19 mouse cellular contexts compared by ENCODE assay signal in the genomic region with DNA sequence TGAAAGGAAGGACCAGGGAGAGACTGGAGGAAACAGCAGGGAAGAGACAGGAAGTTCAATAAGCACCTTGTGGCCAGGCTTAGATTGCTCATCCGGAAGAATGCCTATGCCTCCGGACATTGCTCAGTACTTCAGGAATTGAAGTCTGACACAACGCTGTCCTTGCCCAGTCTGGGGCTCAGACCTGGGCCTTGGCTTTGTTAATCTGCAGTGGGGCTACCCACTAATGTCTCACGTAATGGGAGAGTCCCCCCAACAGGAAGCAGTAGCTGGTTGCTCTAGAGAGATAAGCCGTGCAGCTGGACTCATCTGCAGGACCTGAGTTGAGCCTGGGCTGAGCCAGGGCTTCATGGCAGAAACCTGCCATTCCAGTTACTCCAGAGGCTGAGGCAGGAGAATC. TPM values are rescaled to one million over a fixed set of nuclear protein-coding genes. Genes with fewer than 3 reads are reported as not detected.
DNase-seq lines count a peak whose midpoint lies in the region; ATAC-seq and TF ChIP-seq lines count a peak whose summit lies in the region.
"Had no signal": no experiment of that assay in that cellular context is flagged by ENCODE, and none has a peak within 500 bp of the region (broad histone marks: within the 10 kb centered on the region; RNA-seq: fewer than 3 reads in every experiment).

No protein-coding gene starts in this region.

- 0 out of 2 replicates have a peak, but pooled peaks cover 11% of the 10 kb centered on the region for H3K9me3 ChIP-seq in heart, embryonic 13.5 days
- peaks cover 13% of the 10 kb centered on the region for H3K9me3 ChIP-seq in midbrain, embryonic 10.5 days (replicated peaks)
- H3K9me3 ChIP-seq in midbrain, postnatal 0 days (ENCODE audit: low read length), result no peaks in the 10 kb centered on the region
- no peaks in the 10 kb centered on the region for H3K9me3 ChIP-seq in liver, embryonic 15.5 days (replicated peaks)
- no peaks in the 10 kb centered on the region; the same call in 1 of the 2 replicates for H3K9me3 ChIP-seq in forebrain, embryonic 11.5 days (ENCODE audit: control insufficient read depth, low read length)

- H3K27ac ChIP-seq in heart, embryonic 13.5 days (replicated peaks), result 0 out of 2 replicates have a peak overlapping the region, but pooled peaks have one; percentile 32
- 0 out of 2 replicates have a peak overlapping the region, but pooled peaks have one; percentile 46 for H3K27ac ChIP-seq in midbrain, embryonic 10.5 days (replicated peaks)
- H3K27ac ChIP-seq in midbrain, postnatal 0 days (ENCODE audit: low read depth, low read length), result no peak overlapping the region
- H3K27ac ChIP-seq in liver, embryonic 15.5 days (replicated peaks), result no peak overlapping the region
- H3K27ac ChIP-seq in forebrain, embryonic 11.5 days (ENCODE audit: low read depth, low read length), result no peak overlapping the region
- H3K27ac ChIP-seq: gastrocnemius, adult 2 months; hindbrain, embryonic 13.5 days; left cerebral cortex, adult 2 months; limb, embryonic 12.5 days had no signal

- no peaks in the 10 kb centered on the region for H3K36me3 ChIP-seq in heart, embryonic 13.5 days
- H3K36me3 ChIP-seq in midbrain, embryonic 10.5 days, result no peaks in the 10 kb centered on the region
- no peaks in the 10 kb centered on the region for H3K36me3 ChIP-seq in midbrain, postnatal 0 days (ENCODE audit: insufficient read depth, low read length)
- no peaks in the 10 kb centered on the region for H3K36me3 ChIP-seq in liver, embryonic 15.5 days (replicated peaks)
- H3K36me3 ChIP-seq in forebrain, embryonic 11.5 days (ENCODE audit: control insufficient read depth, insufficient read depth, low read length), result no peaks in the 10 kb centered on the region
- H3K36me3 ChIP-seq: hindbrain, embryonic 13.5 days; limb, embryonic 12.5 days had no signal

- H3K4me1 ChIP-seq in heart, embryonic 13.5 days, result peaks cover 9% of the 10 kb centered on the region; the same call in 1 of the 2 replicates
- peaks cover 10% of the 10 kb centered on the region; the same call in 1 of the 2 replicates for H3K4me1 ChIP-seq in midbrain, embryonic 10.5 days
- no peaks in the 10 kb centered on the region for H3K4me1 ChIP-seq in midbrain, postnatal 0 days (ENCODE audit: insufficient read depth, low read length)
- H3K4me1 ChIP-seq in liver, embryonic 15.5 days (replicated peaks), result peaks cover 14% of the 10 kb centered on the region
- no peaks in the 10 kb centered on the region for H3K4me1 ChIP-seq in forebrain, embryonic 11.5 days (replicated peaks; ENCODE audit: control insufficient read depth, insufficient read depth, low read length)
- H3K4me1 ChIP-seq: hindbrain, embryonic 13.5 days; limb, embryonic 12.5 days had no signal

- no peak overlapping the region for H3K4me3 ChIP-seq in heart, embryonic 13.5 days
- H3K4me3 ChIP-seq in midbrain, embryonic 10.5 days, result no peak overlapping the region
- H3K4me3 ChIP-seq in midbrain, postnatal 0 days (ENCODE audit: low read depth, low read length), result no peak overlapping the region
- no peak overlapping the region for H3K4me3 ChIP-seq in liver, embryonic 15.5 days (replicated peaks)
- H3K4me3 ChIP-seq in forebrain, embryonic 11.5 days (ENCODE audit: low read depth, low read length), result no peak overlapping the region
- H3K4me3 ChIP-seq: gastrocnemius, adult 2 months; hindbrain, embryonic 13.5 days; left cerebral cortex, adult 2 months; limb, embryonic 12.5 days had no signal

- no peak overlapping the region for H3K9ac ChIP-seq in heart, embryonic 13.5 days
- no peak overlapping the region for H3K9ac ChIP-seq in midbrain, postnatal 0 days (replicated peaks; ENCODE audit: low read length, poor library complexity, severe bottlenecking)
- H3K9ac ChIP-seq in liver, embryonic 15.5 days, result no peak overlapping the region
- no peak overlapping the region for H3K9ac ChIP-seq in forebrain, embryonic 11.5 days (ENCODE audit: low read length)
- H3K9ac ChIP-seq: hindbrain, embryonic 13.5 days; limb, embryonic 12.5 days had no signal

- WGBS in heart, embryonic 13.5 days, result 34% methylated on average over 5 of the region's 5 CpGs
- 70% methylated on average over 5 of the region's 5 CpGs for WGBS in midbrain, embryonic 10.5 days
- 79% methylated on average over 5 of the region's 5 CpGs for WGBS in midbrain, postnatal 0 days
- WGBS in liver, embryonic 15.5 days (ENCODE audit: insufficient replicate concordance), result 10% methylated on average over 5 of the region's 5 CpGs
- 70% methylated on average over 5 of the region's 5 CpGs for WGBS in forebrain, embryonic 11.5 days

- intact Hi-C loops in heart, postnatal 14 days (cut with DNase I), result no loop called here

- ATAC-seq in heart, embryonic 13.5 days (ENCODE audit: extremely low read depth, insufficient number of reproducible peaks, low FRiP score, low TSS enrichment), result no peak
- no peak for ATAC-seq in midbrain, postnatal 0 days (ENCODE audit: low FRiP score)
- ATAC-seq in liver, embryonic 15.5 days (ENCODE audit: insufficient read depth), result peak; percentile 37; the same call in 1 of the 2 replicates
- ATAC-seq in forebrain, embryonic 11.5 days (replicated peaks; ENCODE audit: low FRiP score), result no peak
- ATAC-seq: forebrain, embryonic 16.5 days had no signal

- H3K4me2 ChIP-seq in heart, embryonic 13.5 days, result no peak overlapping the region
- no peak overlapping the region for H3K4me2 ChIP-seq in midbrain, postnatal 0 days (ENCODE audit: low read depth, low read length, poor library complexity, severe bottlenecking)
- peak overlapping the region; percentile 32 for H3K4me2 ChIP-seq in liver, embryonic 15.5 days
- no peak overlapping the region for H3K4me2 ChIP-seq in forebrain, embryonic 11.5 days (ENCODE audit: low read depth, low read length, severe bottlenecking)
- H3K4me2 ChIP-seq: hindbrain, embryonic 13.5 days; limb, embryonic 12.5 days had no signal

- no peak for DNase-seq in heart, postnatal 14 days
- no peak for DNase-seq in midbrain, embryonic 10.5 days (ENCODE audit: low spot score)
- DNase-seq in midbrain, postnatal 0 days (ENCODE audit: low spot score), result no peak
- DNase-seq in spleen, postnatal 14 days (ENCODE audit: low spot score in 2 of 2), result no peak
- no peak for DNase-seq in forebrain, embryonic 11.5 days (ENCODE audit: low spot score)
- DNase-seq: cerebellum, adult 11 months; gastrocnemius, adult 2 months; kidney, adult 2 months; thymus, postnatal 4 days had no signal

- no peaks in the 10 kb centered on the region for H3K27me3 ChIP-seq in heart, embryonic 13.5 days (replicated peaks)
- H3K27me3 ChIP-seq in midbrain, embryonic 10.5 days (ENCODE audit: low read depth, poor library complexity, severe bottlenecking), result no peaks in the 10 kb centered on the region
- no peaks in the 10 kb centered on the region for H3K27me3 ChIP-seq in midbrain, postnatal 0 days (ENCODE audit: insufficient read depth, low read length)
- H3K27me3 ChIP-seq in liver, embryonic 15.5 days, result peaks cover 6% of the 10 kb centered on the region; the same call in 1 of the 2 replicates
- H3K27me3 ChIP-seq in forebrain, embryonic 11.5 days (ENCODE audit: control insufficient read depth, insufficient read depth, low read length), result no peaks in the 10 kb centered on the region
- H3K27me3 ChIP-seq: hindbrain, embryonic 13.5 days; limb, embryonic 12.5 days had no signal

- TF ChIP-seq CTCF in midbrain, postnatal 0 days (IDR thresholded peaks at IDR 0.05), result no peak

RNA-seq across cellular contexts. Expression of a gene that starts 31.7 kb away (rescaled TPM):
- not detected in 2 replicates for polyA plus RNA-seq in heart, embryonic 13.5 days (2015; fragmentation: Nextera tagmentation; extraction: Ambion mirVana)
- not detected for total RNA-seq in heart, postnatal 14 days (2021)
- not detected in 2 replicates for polyA plus RNA-seq in midbrain, embryonic 10.5 days (2016; fragmentation: Nextera tagmentation; extraction: Ambion mirVana)
- not detected in 2 replicates for total RNA-seq in midbrain, postnatal 0 days (2014; rRNA removed)
- not detected in 2 replicates for polyA plus RNA-seq in midbrain, postnatal 0 days (2015; fragmentation: Nextera tagmentation; extraction: Ambion mirVana)
- polyA plus RNA-seq in liver, embryonic 15.5 days (2015; fragmentation: Nextera tagmentation; extraction: Ambion mirVana), result not detected in 2 replicates
- not detected in 2 replicates for polyA plus RNA-seq in forebrain, embryonic 11.5 days (2014; fragmentation: Nextera tagmentation; extraction: Ambion mirVana)
- total RNA-seq: ES-E14; gastrocnemius, adult 2 months; layer of hippocampus, adult 18-20 months; left cerebral cortex, adult 2 months had no signal
- polyA plus RNA-seq: C2C12; forebrain, embryonic 16.5 days; hindbrain, embryonic 13.5 days; kidney, adult 2 months; limb, embryonic 12.5 days; spleen, adult 2 months had no signal

RNA-seq across cellular contexts. Expression of a gene that starts 35.3 kb away (rescaled TPM):
- polyA plus RNA-seq in heart, embryonic 13.5 days (2015; fragmentation: Nextera tagmentation; extraction: Ambion mirVana), result 3.5 and 4.3 TPM in 2 replicates
- total RNA-seq in heart, postnatal 14 days (2021), result not detected
- polyA plus RNA-seq in midbrain, embryonic 10.5 days (2016; fragmentation: Nextera tagmentation; extraction: Ambion mirVana), result 3.7 and 4.1 TPM in 2 replicates
- total RNA-seq in midbrain, postnatal 0 days (2014; rRNA removed), result 1.3 and 4.9 TPM in 2 replicates
- 1.3 and 1.6 TPM in 2 replicates for polyA plus RNA-seq in midbrain, postnatal 0 days (2015; fragmentation: Nextera tagmentation; extraction: Ambion mirVana)
- polyA plus RNA-seq in liver, embryonic 15.5 days (2015; fragmentation: Nextera tagmentation; extraction: Ambion mirVana), result 1.9 and 2.0 TPM in 2 replicates
- 6.0 and 6.1 TPM in 2 replicates for polyA plus RNA-seq in forebrain, embryonic 11.5 days (2014; fragmentation: Nextera tagmentation; extraction: Ambion mirVana)

Comparison
In these comparisons a context has a peak if more than half of its experiments do, and no peak if none do; other contexts are left out.
1. H3K27ac ChIP-seq: peak in heart, embryonic 13.5 days (single experiment) and midbrain, embryonic 10.5 days (single experiment); none in midbrain, postnatal 0 days (single experiment), liver, embryonic 15.5 days (single experiment) and forebrain, embryonic 11.5 days (single experiment).